Mouse (Mus musculus): ENCODE data around the gene Jag1.

The Jag1 gene

GRCm38 (mm10) chr2:137116025-137116674 is at the start of gene Jag1:
TSS of gene Jag1 (minus strand) at chr2:137116644.
- peak; percentile 5 for DNase-seq (ENCODE audit: low read depth, low spot score)

- DNase-seq (ENCODE audit: low read depth, low spot score): no peak
Measured at GRCm38 (mm10) chr2:137156018-137156417, 39.6 kb upstream of the Jag1 start.

DNA sequence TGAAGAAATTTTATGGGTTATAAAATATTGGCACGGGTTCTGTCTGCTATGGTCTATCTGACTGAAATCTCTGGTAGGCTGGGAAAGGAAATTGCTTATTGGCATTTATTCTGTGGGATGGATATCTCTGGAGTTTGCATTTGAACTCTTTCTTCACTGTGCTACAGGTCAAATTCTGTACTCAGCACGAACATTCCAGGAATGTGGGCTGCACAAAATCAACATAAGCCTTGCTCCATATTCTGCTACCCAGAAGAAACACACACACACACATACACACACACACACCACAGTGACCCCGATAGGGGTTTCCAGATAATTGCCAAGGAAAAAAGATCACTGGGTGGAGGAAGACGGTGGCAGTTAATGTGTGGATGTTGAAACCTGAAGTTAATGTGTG is 37.4 kb upstream of the Jag1 start:
- no peak for DNase-seq (ENCODE audit: low read depth, low spot score)

- DNase-seq (ENCODE audit: low read depth, low spot score): no peak
Measured at GRCm38 (mm10) chr2:137153172-137153667, 36.8 kb upstream of the Jag1 start.

DNA sequence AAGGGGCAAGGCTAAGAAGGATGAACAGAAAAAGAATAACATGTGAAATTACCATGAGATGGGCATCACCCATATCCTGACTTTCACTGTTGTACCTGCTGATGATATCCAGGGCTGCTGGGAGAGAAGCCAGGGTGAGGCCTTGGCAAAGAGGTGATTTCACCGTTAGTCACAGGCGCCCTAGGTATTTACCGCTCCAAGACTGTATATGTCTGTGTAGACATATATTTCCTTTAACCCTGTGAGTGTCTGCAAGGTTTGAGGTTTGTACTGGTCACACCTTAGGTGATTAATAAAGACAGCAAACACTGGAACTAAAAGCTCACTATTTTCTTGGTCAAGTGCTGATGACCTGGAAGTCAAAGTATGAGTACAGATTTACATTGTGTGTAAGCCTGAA is 34.5 kb upstream of the Jag1 start:
- DNase-seq (ENCODE audit: low read depth, low spot score): no peak

DNA sequence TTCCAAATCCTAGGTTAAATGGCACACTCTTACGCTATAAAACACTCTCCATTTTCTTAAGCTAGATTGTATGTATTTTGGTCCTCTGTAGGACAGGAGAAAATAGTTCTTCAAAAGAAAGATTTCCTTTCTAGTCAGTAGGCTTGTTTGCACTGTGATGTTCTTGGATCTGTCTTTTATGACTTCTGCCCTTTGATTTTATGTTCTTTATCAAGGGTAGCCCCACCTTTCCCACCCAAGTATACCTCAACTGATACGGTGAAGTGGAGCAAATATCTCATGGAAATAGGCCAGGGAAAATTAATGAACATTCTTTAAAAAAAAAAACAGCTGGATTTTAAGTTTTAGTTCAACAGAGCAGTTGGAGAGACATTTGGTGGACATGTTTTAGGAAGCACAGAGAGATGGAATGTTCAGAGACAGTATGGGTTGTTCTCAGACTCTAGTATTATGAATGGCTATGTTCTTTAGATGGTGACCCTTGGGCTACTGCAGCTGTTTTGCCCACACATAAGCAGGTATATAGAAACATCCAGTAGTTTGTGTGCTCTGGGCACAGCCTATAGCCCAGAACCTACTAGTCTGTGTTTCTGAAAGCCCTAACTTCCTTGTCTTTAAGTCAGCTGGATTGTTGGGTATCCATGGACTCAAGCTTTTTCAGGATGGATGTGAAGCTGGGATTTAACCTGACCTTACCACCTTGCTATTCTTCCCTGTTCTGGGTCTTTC is 30.7 kb upstream of the Jag1 start:
- DNase-seq (ENCODE audit: low read depth, low spot score): no peak

DNA sequence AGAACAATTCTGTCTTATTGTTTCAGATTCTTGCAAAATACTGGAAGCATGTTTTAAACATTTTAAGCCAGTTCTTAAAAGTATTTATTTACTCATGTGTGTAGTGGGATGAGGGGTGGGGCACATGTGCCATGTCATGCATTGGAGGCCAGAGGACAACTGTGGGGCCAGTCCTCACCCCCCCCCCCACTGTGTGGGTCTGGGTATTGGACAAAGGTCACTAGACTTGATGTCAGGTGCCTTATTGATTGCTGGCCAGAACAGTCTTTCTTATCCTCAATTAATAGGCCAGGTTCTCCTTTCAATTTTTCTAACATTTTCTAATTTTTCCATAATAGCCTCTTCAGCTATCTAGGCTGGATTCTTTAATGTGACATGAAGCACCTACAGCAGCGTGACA is 21.6 kb upstream of the Jag1 start:
- DNase-seq (ENCODE audit: low read depth, low spot score): no peak

DNA sequence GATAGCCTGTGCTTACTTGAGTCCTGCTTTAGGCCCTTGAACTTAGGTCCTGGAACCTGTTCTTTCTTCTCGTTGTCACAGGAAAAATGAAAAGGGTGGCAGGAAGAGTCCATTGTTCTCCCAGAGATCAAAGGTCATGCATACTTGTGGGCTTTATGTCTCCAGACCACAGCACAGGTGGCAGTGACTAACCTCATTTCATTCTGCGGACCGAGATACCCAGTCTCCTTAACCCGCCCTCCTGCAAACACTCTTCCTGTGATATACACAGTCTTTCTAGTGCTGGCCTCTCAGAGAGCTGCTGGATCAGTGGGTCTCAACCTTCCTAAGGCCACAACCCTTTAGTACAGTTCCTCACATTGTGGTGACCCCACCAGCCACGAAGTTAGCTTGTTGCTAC is 17.6 kb upstream of the Jag1 start:
- DNase-seq (ENCODE audit: low read depth, low spot score): no peak

GRCm38 (mm10) chr2:137124861-137125260 is 8.4 kb upstream of the Jag1 start:
- DNase-seq (ENCODE audit: low read depth, low spot score): no peak

DNA sequence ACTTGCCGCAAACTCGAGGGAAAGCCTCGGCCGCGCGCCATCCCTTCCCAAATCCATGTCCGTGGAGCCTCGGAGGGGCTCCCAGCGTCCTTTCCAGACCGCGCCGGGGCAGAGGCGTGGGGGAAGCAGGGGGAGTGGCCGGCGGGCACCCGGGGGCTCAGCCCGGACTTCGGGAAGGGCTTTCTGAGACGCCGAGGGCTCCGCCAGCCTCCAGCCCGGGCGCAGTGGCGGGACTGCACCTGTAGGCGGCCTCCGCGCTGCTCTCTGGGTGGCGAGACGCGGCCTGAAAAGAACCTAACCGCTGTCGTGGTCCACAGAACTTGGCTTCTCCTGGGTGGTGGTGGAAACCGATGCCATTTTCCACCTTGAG is 862 bp upstream of the Jag1 start:
- DNase-seq (ENCODE audit: low read depth, low spot score): peak; percentile 60

DNA sequence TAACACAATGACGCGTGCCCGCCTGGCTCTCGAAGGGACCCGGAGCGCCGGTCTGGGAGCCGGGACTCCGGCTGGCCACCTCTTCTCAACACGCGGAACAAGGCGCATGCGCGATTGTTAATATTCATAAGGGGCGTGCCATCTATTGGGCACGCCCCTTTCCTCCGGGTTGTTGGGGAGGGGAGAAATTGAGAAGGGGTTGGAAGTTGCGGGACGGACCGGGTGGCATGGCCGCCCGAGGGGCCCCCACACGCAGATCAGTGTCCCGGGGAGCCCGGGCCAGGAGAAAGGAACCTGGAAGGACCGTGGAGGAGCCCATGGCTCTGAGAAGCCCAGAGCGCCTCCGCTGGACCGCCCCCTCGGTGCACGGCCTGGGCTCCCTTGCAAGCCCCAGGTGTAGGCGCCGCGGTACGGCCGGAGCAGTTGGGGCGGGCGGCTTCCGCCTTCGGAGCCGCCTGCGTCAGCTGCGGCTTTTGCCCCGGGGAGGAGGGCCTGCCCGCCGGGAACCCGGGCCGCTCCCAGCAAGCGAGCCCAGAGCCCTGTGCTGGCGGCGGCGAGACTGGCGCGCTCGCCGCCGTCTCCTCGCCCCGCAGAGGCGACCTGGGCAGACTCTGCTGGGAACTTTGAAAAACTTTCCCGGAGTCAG is 354 bp upstream of the Jag1 start:
- peak; percentile 65 for DNase-seq (ENCODE audit: low read depth, low spot score)

GRCm38 (mm10) chr2:137115241-137116024 is 1.0 kb downstream of the Jag1 start:
- DNase-seq (ENCODE audit: low read depth, low spot score): peak; percentile 17

DNA sequence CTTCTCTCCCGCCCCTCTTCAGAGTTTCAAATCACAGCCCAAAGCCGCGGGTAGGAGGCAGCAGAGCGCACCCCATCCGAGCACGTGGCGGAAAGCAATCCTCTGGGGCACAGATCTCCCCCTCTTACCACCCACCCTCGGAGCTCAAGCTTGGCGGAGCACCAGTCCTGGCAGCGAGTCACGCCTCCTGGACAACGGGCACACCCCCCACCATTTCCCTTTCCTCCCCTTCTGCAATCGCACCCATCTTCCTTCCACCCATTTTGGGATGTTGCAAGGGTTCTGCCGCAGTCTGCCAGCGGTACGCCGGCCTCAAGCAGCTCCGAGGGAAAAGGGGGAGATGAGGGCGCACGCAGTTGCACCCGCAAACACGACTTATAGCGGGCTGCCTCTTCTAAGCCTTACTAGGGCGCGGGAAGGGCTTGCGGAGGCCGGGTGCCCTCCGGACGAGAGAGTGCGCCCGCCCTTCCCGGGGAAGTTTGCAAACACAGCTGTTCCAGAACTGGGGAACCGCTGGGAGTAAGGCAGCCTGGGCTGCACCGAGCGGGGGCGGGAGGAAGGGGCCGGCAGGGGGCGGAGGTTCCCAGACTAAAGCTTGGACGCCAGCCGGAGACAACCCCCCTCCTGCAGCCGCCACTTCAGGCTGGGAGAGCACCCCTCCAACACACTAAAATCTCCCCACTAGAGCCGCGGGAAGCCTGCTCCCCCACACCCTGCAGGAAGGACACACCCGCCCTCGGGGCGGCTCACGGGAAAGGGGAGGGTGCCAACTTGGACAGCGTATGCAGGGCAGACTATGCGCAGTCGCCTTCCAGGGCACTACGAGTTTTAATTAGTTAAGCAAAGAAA is 2.0 kb downstream of the Jag1 start:
- peak; percentile 35 for DNase-seq (ENCODE audit: low read depth, low spot score)

- no peak for DNase-seq (ENCODE audit: low read depth, low spot score)
Measured at GRCm38 (mm10) chr2:137113288-137114061, 3.0 kb downstream of the Jag1 start.

- DNase-seq (ENCODE audit: low read depth, low spot score): no peak
Measured at GRCm38 (mm10) chr2:137110214-137110898, 6.1 kb downstream of the Jag1 start.

DNA sequence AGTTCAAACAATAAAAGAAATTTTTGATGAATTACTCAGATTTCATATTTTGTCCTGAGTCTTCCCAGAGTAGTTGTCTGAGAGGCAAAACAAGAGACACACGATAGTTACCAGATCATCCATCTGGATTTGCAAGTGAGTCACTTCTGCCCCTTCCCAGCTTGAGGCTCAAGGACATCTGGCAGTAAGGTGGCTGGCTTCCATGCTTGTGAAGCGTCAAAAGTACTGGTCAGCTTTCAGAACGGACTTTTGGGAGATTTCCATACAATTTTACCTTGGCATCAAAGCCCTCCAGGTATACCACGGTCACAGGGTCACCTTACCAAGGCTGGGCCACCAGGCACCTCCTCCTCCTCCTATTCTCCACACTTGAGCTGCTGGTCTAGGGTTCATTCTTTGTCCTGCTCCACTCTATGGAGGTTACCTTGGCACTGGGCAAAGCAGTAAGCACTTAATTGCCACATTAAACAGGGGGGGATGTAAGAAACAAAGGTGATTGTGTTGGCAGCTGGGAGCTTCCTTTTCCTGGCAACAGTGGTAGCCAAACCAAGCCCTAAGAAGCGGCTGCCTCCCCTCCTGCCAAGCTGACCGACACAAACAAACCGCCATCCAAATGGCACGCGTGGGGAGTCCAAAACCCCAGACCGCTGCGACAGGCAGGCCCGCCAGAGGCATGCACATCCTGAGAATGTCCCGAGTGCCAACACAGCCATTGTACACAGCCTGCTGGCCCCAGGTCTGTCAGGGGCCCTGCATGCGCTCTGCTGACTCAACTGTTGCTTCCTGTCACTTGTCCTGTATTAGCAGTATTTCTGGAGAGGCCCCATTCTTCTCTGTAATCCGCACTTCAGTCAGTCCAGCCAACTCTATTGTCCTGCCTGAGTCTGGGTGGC is 6.9 kb downstream of the Jag1 start:
- DNase-seq (ENCODE audit: low read depth, low spot score): no peak

GRCm38 (mm10) chr2:137107946-137108345 is 8.5 kb downstream of the Jag1 start:
- DNase-seq (ENCODE audit: low read depth, low spot score): no peak

GRCm38 (mm10) chr2:137107203-137107602 is 9.2 kb downstream of the Jag1 start:
- DNase-seq (ENCODE audit: low read depth, low spot score): no peak

- DNase-seq (ENCODE audit: low read depth, low spot score): no peak
Measured at GRCm38 (mm10) chr2:137101074-137101473, 15.4 kb downstream of the Jag1 start.

Data from CD4-positive, CD25-positive, alpha-beta regulatory T cell, adult 2 months (primary cell).